Mouse (Mus musculus) stomach, embryonic 16.5 days (tissue): ENCODE measurements around the gene Ifngr2. TPM values are rescaled to one million over a fixed set of nuclear protein-coding genes. Genes with fewer than 3 reads are reported as not detected.
"Not testable (repeated sequence)": the region's sequence is repeated elsewhere in the genome, so short reads cannot be mapped to it uniquely, and the experiment has no call there.

Source experiments
- ATAC-seq: fragments of 200-750 bp; cut with Nextera tagmentation; 2 replicates; pipeline ENCODE4 v1.8.0; 2017; ENCODE audit warnings: moderate number of reproducible peaks, moderate TSS enrichment; ENCODE audit not compliant: insufficient read depth, low FRiP score
- H3K27ac ChIP-seq: fragments of 300-500 bp; sonication (generic); 2 replicates; pipeline ENCODE4 v1.5.1; 2014; ENCODE audit warnings: low read length
- H3K27me3 ChIP-seq: fragments of 300-500 bp; sonication (generic); 2 replicates; pipeline ENCODE4 v1.6.1; 2014; ENCODE audit warnings: low read length, control low read depth, mixed read lengths; ENCODE audit not compliant: control insufficient read depth, insufficient read depth
- H3K36me3 ChIP-seq: fragments of 300-500 bp; sonication (generic); 2 replicates; pipeline ENCODE4 v1.6.1; 2014; ENCODE audit warnings: low read length; ENCODE audit not compliant: control insufficient read depth, insufficient read depth
- H3K4me1 ChIP-seq: fragments of 300-500 bp; sonication (generic); 2 replicates; pipeline ENCODE4 v1.6.1; 2014; ENCODE audit warnings: low read length, control low read depth, mixed read lengths; ENCODE audit not compliant: control insufficient read depth, insufficient read depth
- H3K4me2 ChIP-seq: fragments of 300-500 bp; sonication (generic); 2 replicates; pipeline ENCODE4 v1.6.1; 2014; ENCODE audit warnings: low read depth, low read length, mixed read lengths
- H3K4me3 ChIP-seq: fragments of 300-500 bp; sonication (generic); replicated peaks from 2 replicates; pipeline ENCODE4 v1.5.1; 2014; ENCODE audit warnings: mild to moderate bottlenecking, low read length
- H3K9ac ChIP-seq: fragments of 300-500 bp; sonication (generic); 2 replicates; pipeline ENCODE4 v1.6.1; 2014; ENCODE audit warnings: low read length
- H3K9me3 ChIP-seq: fragments of 300-500 bp; sonication (generic); replicated peaks from 2 replicates; pipeline ENCODE4 v1.6.1; 2016; ENCODE audit warnings: low read length, control low read depth; ENCODE audit not compliant: control insufficient read depth
- WGBS: fragments of 180-500 bp; shearing (Covaris S2); extraction: QIAGEN DNeasy Blood & Tissue Kit; methylation state at CpG from one replicate; pipeline ENCODE4 v1.1.7; 2014; 5-methylcytosine and 5-hydroxymethylcytosine counted together
- polyA plus RNA-seq: library from polyadenylated mRNA; unstranded; fragments of >200 nt; fragmentation: Nextera tagmentation; extraction: Ambion mirVana; gene quantifications from 2 replicates; pipeline ENCODE4 v1.2.1, GENCODE M21; 2015

Gene Ifngr2
- polyA plus RNA-seq, 1 experiment from 2014 or later, result 58.0 TPM

DNA sequence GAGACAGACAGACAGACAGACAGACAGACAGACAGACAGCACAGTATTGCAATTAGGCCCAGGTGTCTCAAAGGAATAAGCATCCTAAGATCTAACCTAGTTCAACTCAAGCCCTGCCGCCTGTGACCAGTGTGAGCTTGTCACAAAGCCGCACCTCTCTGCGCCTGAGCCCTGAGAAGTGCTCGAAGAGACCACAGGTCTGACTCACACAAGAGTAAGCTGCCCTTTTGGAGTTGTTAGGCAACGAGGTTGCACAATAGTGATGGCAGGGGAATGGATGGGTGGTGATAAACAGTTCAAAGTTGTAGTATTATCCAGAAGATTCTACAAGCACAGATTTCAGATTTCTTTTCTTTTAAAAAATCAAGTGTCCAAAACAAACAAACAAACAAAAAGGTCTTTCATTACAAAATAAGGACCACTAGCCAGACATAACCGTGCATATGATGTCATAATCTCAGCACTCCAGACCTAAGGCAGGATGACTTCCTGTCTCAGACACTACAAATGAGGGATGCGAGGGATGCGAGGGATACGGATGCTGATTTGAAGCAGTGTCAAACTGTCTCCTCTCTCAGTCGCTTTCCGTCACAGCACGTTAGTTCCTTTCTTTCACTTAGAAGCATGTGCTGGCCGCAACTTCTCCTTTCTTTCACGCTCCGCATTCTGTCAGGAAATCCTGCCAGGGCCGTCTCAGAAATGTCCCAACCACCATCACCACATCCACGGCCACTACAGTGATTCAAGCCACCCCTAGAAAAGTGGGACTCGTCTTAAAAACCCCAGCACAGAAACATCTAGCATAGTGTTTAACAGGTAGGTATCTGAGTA is 24.2 kb upstream of the Ifngr2 start:
- Histone ChIP-seq H3K27me3 (no peaks in the 10 kb centered on the region), H3K27ac (peak overlapping the region; percentile 32), H3K9me3 (no peaks in the 10 kb centered on the region), H3K4me3 (no peak overlapping the region), H3K36me3 (no peaks in the 10 kb centered on the region), H3K4me1 (no peaks in the 10 kb centered on the region), H3K9ac (no peak overlapping the region), H3K4me2 (no peak overlapping the region)
- WGBS, result 70% methylated on average over 18 of the region's 18 CpGs
- peak; percentile 76; the same call in 1 of the 2 replicates for ATAC-seq

- H3K4me3 ChIP-seq, result no peak overlapping the region
- WGBS, result 73% methylated on average over 5 of the region's 5 CpGs
- no peaks in the 10 kb centered on the region for H3K4me1 ChIP-seq
- no peaks in the 10 kb centered on the region for H3K9me3 ChIP-seq
- H3K4me2 ChIP-seq, result no peak overlapping the region
- H3K36me3 ChIP-seq, result no peaks in the 10 kb centered on the region
- no peak overlapping the region for H3K27ac ChIP-seq
- no peaks in the 10 kb centered on the region for H3K27me3 ChIP-seq
- ATAC-seq, result no peak
- no peak overlapping the region for H3K9ac ChIP-seq
Measured at GRCm38 (mm10) chr16:91524206-91524605, 22.7 kb upstream of the Ifngr2 start.

DNA sequence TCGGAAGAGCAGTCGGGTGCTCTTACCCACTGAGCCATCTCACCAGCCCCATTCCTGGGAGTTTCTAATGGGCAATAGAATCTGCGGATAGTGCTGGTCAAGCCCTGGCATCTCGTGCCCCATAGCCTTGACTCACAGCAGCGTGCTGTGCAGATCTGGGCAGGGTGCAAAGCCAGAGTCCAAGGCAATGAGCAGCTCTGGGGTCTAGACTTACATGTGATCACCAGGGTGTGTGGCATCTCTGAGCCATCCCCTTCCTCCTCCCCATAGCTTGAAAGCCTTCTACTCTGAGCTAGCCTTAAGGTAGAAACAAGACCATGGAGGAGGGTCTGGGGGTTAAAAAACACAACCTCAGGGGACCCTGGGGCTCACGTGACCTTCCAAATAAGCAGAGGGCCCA is 20.6 kb upstream of the Ifngr2 start:
- no peak for ATAC-seq
- no peak overlapping the region for H3K27ac ChIP-seq
- no peaks in the 10 kb centered on the region for H3K36me3 ChIP-seq
- no peaks in the 10 kb centered on the region for H3K4me1 ChIP-seq
- no peaks in the 10 kb centered on the region for H3K27me3 ChIP-seq
- no peak overlapping the region for H3K9ac ChIP-seq
- no peak overlapping the region for H3K4me3 ChIP-seq
- H3K4me2 ChIP-seq, result no peak overlapping the region
- no peaks in the 10 kb centered on the region for H3K9me3 ChIP-seq
- 92% methylated on average over 6 of the region's 6 CpGs for WGBS

DNA sequence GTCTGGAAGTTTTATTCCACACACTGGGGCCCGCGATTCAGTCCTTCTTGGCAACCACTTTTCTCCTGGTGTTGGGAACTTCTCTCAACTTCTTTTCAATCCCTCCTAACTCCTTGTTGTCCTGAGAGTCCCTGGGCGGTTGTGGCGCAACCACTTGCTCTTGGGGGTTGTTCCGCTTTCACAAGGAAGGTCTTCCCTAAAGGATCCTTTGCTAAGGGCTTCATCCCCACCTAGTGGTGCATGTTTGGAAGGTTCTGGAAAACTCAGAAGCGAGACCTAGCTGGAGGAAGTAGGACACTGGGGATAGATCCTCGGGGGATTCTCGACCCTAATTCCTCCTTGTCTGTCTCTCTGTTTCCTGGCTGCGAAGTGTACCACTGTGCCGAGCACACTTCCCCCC is 19.8 kb upstream of the Ifngr2 start:
- no peaks in the 10 kb centered on the region for H3K4me1 ChIP-seq
- H3K9me3 ChIP-seq, result no peaks in the 10 kb centered on the region
- 69% methylated on average over 10 of the region's 10 CpGs for WGBS
- no peak overlapping the region for H3K4me3 ChIP-seq
- no peak for ATAC-seq
- H3K36me3 ChIP-seq, result no peaks in the 10 kb centered on the region
- H3K27me3 ChIP-seq, result no peaks in the 10 kb centered on the region
- no peak overlapping the region for H3K4me2 ChIP-seq
- no peak overlapping the region for H3K27ac ChIP-seq
- H3K9ac ChIP-seq, result no peak overlapping the region

DNA sequence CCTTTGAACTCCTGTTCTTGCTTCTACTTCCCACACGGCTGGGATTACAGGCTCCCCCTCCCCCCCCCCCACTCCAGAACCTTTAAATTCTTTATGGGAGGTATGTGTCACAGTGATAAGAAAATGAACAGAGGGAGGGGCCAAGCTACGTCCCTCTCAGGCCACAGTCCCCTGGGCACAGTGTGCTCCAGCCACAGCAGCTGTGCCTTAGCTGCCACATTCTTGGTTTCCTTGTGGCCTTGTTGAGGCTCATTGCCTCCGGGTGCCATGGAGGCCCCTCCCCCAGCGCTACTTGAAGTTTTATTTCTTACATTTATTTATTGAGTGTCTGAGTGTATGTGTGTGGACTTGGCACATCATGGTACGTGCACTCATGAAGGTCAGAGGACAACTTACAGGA is 19.4 kb upstream of the Ifngr2 start:
- Histone ChIP-seq H3K27me3 (no peaks in the 10 kb centered on the region), H3K4me1 (no peaks in the 10 kb centered on the region), H3K27ac (no peak overlapping the region), H3K9ac (no peak overlapping the region), H3K36me3 (no peaks in the 10 kb centered on the region), H3K4me3 (no peak overlapping the region), H3K4me2 (no peak overlapping the region), H3K9me3 (no peaks in the 10 kb centered on the region)
- ATAC-seq, result no peak
- WGBS, result 52% methylated on average over 5 of the region's 5 CpGs

GRCm38 (mm10) chr16:91528578-91528977 is 18.3 kb upstream of the Ifngr2 start:
- no peaks in the 10 kb centered on the region for H3K27me3 ChIP-seq
- H3K9ac ChIP-seq, result no peak overlapping the region
- H3K36me3 ChIP-seq, result no peaks in the 10 kb centered on the region
- no peaks in the 10 kb centered on the region for H3K9me3 ChIP-seq
- H3K4me1 ChIP-seq, result no peaks in the 10 kb centered on the region
- H3K27ac ChIP-seq, result no peak overlapping the region
- H3K4me3 ChIP-seq, result no peak overlapping the region
- H3K4me2 ChIP-seq, result no peak overlapping the region
- no peak for ATAC-seq
- 81% methylated on average over 9 of the region's 9 CpGs for WGBS

DNA sequence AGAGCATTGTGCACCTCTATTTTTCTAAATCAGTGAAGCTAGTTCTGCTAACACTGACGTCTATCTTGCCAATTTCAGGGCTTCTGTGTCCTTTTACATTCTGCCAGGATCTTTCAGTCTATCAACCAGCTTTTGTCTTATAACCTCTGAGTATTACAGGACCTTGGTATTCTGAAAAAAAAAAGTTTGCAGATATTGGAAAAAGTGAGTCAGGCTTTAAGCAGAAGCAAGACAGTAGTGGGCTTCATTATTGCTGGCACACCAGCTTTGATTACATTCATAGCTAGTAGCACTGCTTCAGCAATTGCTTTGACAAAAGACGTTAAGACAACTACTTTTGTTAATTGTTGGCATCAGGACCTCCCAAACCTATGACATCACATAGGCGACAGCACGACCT is 16.0 kb upstream of the Ifngr2 start:
- H3K27me3 ChIP-seq, H3K27ac ChIP-seq, H3K4me1 ChIP-seq, ATAC-seq, H3K4me3 ChIP-seq, H3K9me3 ChIP-seq, H3K9ac ChIP-seq, H3K4me2 ChIP-seq, H3K36me3 ChIP-seq: not testable (repeated sequence)
- 79% methylated on average over 4 of the region's 4 CpGs for WGBS

- Histone ChIP-seq H3K27ac (no peak overlapping the region), H3K9ac (no peak overlapping the region), H3K4me1 (no peaks in the 10 kb centered on the region), H3K36me3 (no peaks in the 10 kb centered on the region), H3K4me2 (no peak overlapping the region), H3K4me3 (no peak overlapping the region), H3K27me3 (no peaks in the 10 kb centered on the region), H3K9me3 (no peaks in the 10 kb centered on the region)
- no peak for ATAC-seq
- WGBS, result 71% methylated on average over 6 of the region's 6 CpGs
Measured at GRCm38 (mm10) chr16:91531856-91532255, 15.0 kb upstream of the Ifngr2 start.

DNA sequence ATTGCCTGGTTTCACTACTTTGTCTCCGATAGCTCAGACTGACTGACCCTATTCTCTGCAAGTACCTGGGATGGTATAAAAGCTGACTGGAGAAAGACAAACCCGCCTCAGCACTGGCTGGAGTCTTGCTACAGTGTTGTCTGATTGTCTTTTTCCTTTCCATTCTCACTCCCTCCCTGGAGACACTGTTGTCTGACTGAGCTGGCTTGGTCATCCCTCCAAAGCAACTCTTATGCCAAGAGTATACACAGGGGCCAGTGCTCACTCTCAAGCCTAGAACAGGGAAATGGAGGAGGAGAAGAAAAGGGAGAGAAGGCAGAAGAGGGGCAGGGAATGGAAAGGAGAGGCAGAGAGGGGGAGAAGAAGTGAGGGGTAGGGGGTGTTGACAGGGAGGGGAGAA is 14.4 kb upstream of the Ifngr2 start:
- H3K27ac ChIP-seq, result no peak overlapping the region
- no peaks in the 10 kb centered on the region for H3K27me3 ChIP-seq
- H3K9me3 ChIP-seq, result no peaks in the 10 kb centered on the region
- no peaks in the 10 kb centered on the region for H3K4me1 ChIP-seq
- no peak overlapping the region for H3K4me3 ChIP-seq
- no peak overlapping the region for H3K4me2 ChIP-seq
- 51% methylated on average over 2 of the region's 2 CpGs for WGBS
- no peak overlapping the region for H3K9ac ChIP-seq
- no peak for ATAC-seq
- H3K36me3 ChIP-seq, result no peaks in the 10 kb centered on the region
